Mouse (Mus musculus) megakaryocyte, adult 5-6 weeks (primary cell): Measurements from ENCODE around the gene Il1r1. TPM values are rescaled to one million over a fixed set of nuclear protein-coding genes. Genes with fewer than 3 reads are reported as not detected.
A peak's percentile ranks its signal among the peaks of the same experiment; 100 is the strongest.
"Not testable (repeated sequence)": the region's sequence is repeated elsewhere in the genome, so short reads cannot be mapped to it uniquely, and the experiment has no call there.

ENCODE experiments used
- ATAC-seq: 2 replicates; pipeline ENCODE4 v1.8.0; 2016; ENCODE audit warnings: mild to moderate bottlenecking, inconsistent platforms; ENCODE audit not compliant: poor library complexity, severe bottlenecking
- total RNA-seq, 2 experiments: library from RNA; stranded (forward) in 1 of 2; stranded (reverse) in 1 of 2; fragments of 153-499, 151-499 nt in 1 of 2; fragments of 221-1000, 200-1000 nt in 1 of 2; gene quantifications; 2 replicates each; pipeline versions ENCODE4 v1.2.3 to v1.2.4; 2015 to 2017

Gene Il1r1
- total RNA-seq, 2 experiments from 2014 or later: 0.29 to 0.67 TPM

GRCm38 (mm10) chr1:40268536-40268935, 43.7 kb downstream of the Il1r1 start:
- no peak for ATAC-seq

GRCm38 (mm10) chr1:40270415-40270814, 45.5 kb downstream of the Il1r1 start:
- ATAC-seq: no peak

- ATAC-seq: peak; percentile 24; the same call in 1 of the 2 replicates
Observed at GRCm38 (mm10) chr1:40271052-40271451, 46.2 kb downstream of the Il1r1 start.

GRCm38 (mm10) chr1:40271486-40272055, 46.7 kb downstream of the Il1r1 start:
- ATAC-seq: no peak

GRCm38 (mm10) chr1:40272204-40272603, 47.3 kb downstream of the Il1r1 start:
- ATAC-seq: no peak

GRCm38 (mm10) chr1:40273491-40273890, 48.6 kb downstream of the Il1r1 start:
- no peak for ATAC-seq

- ATAC-seq: no peak
Observed at GRCm38 (mm10) chr1:40275285-40276013, 50.6 kb downstream of the Il1r1 start.

GRCm38 (mm10) chr1:40277944-40278343, 53.1 kb downstream of the Il1r1 start:
- no peak for ATAC-seq

- no peak for ATAC-seq
Observed at GRCm38 (mm10) chr1:40278720-40279119, 53.8 kb downstream of the Il1r1 start.

- no peak for ATAC-seq
Observed at GRCm38 (mm10) chr1:40279182-40279743, 54.4 kb downstream of the Il1r1 start.

GRCm38 (mm10) chr1:40281950-40282349, 57.1 kb downstream of the Il1r1 start:
- ATAC-seq: no peak

- no peak for ATAC-seq
Observed at GRCm38 (mm10) chr1:40282394-40282793, 57.5 kb downstream of the Il1r1 start.

- ATAC-seq: no peak
Observed at GRCm38 (mm10) chr1:40283995-40284394, 59.1 kb downstream of the Il1r1 start.

GRCm38 (mm10) chr1:40290489-40291255, 65.8 kb downstream of the Il1r1 start:
- 0 out of 2 replicates have a peak, but pooled peaks have one; percentile 29 for ATAC-seq

- ATAC-seq: no peak
Observed at GRCm38 (mm10) chr1:40292231-40292630, 67.4 kb downstream of the Il1r1 start.

GRCm38 (mm10) chr1:40293891-40294290, 69.0 kb downstream of the Il1r1 start:
- ATAC-seq: no peak

GRCm38 (mm10) chr1:40294824-40295223, 69.9 kb downstream of the Il1r1 start:
- peak; percentile 87 for ATAC-seq

- ATAC-seq: no peak
Observed at GRCm38 (mm10) chr1:40298053-40298452, 73.2 kb downstream of the Il1r1 start.

GRCm38 (mm10) chr1:40303179-40303866, 78.4 kb downstream of the Il1r1 start:
- ATAC-seq: no peak

- not testable (repeated sequence) for ATAC-seq
Observed at GRCm38 (mm10) chr1:40304321-40304720, 79.4 kb downstream of the Il1r1 start.

- ATAC-seq: no peak
Observed at GRCm38 (mm10) chr1:40306111-40306510, 81.2 kb downstream of the Il1r1 start.
